Mouse (Mus musculus): ENCODE data around the gene Magea1.
"Not testable (repeated sequence)": the region's sequence is repeated elsewhere in the genome, so short reads cannot be mapped to it uniquely, and the experiment has no call there.

The Magea1 gene

DNA sequence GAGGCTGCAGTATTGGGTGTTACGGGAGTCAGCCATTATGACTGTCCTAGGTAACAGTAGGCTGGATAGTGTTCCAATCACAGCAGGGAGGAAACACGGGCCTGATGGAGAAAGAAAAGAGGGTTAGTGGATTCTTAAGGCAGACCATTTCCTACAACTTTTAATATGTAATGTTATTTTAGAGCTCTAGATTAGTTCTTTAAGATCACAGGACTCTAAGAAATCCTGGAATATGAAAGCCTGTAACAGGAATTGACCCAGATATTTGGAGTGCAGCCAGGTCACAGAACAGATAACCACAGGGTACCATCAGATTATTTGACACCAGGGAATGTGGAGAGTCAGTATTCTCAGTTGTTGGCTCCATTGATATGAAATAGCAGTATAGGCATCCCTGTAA lies at the start of gene Magea1:
Gene Magea1, minus strand, starts transcription at position 101 of the 400 bp plus-strand sequence.
- not testable (repeated sequence) for ATAC-seq (ENCODE audit: insufficient number of reproducible peaks, low FRiP score, low TSS enrichment)

DNA sequence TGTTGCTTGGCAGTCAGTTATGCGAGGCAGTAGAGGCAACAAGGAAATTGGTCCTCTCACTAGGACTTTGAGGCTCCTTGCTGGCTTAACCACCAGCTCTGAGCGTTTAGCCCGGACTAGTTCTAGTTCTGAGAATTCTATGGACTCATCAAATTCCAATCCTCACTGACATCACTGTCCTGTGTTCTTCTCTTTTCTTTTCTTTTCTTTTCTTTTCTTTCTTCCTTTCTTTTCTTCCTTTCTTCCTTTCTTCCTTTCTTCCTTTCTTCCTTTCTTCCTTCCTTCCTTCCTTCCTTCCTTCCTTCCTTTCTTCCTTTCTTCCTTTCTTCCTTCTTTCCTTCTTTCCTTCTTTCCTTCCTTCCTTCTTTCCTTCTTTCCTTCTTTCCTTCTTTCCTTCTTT lies 38.7 kb upstream of the Magea1 start, which contains the start of gene Cldn34b2:
Gene Cldn34b2, minus strand, starts transcription at position 101 of the 400 bp plus-strand sequence.
- ATAC-seq (ENCODE audit: insufficient number of reproducible peaks, low FRiP score, low TSS enrichment), result not testable (repeated sequence)

DNA sequence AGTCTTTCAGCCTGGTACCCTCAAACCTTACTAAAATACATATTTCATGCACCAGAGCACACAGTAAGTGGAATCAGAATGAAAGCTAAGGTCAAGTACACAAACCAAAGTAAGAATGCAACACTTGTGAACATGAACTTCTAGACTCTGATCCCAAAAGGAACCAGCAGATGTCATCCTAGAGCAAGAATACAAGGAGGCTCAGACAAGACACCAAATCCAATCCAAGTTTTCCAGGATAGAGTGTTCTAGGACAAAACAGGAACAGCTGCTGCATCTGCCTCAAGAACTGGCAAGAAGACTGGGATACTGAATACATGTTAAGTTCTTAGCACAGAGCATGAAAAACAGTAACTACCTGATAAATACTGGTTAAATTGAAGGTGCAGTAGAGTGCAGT lies 8.4 kb upstream of the Magea1 start:
- no peak for ATAC-seq (ENCODE audit: insufficient number of reproducible peaks, low FRiP score, low TSS enrichment)

DNA sequence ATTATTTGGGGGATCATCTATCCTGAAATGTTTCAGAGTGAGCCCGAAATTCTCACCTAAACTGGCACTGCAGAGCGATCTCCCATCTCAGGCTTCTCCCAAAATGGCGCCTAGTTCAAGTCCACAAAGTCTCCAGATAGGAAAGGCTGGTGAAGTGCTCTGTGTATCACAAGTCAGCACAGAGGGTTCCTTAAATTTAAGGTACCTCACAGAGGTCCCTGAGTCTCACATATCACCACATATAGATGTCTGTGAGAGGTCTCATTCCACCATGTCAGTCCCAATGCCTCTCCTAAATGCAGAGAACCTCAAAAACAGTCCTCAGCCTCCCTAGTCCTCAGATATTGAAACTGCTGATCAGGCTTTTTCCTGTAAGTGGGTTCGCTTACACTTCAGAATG lies 4.0 kb upstream of the Magea1 start, which contains the start of gene Magea2:
Gene Magea2, minus strand, starts transcription at position 101 of the 400 bp plus-strand sequence.
- ATAC-seq (ENCODE audit: insufficient number of reproducible peaks, low FRiP score, low TSS enrichment), result not testable (repeated sequence)

DNA sequence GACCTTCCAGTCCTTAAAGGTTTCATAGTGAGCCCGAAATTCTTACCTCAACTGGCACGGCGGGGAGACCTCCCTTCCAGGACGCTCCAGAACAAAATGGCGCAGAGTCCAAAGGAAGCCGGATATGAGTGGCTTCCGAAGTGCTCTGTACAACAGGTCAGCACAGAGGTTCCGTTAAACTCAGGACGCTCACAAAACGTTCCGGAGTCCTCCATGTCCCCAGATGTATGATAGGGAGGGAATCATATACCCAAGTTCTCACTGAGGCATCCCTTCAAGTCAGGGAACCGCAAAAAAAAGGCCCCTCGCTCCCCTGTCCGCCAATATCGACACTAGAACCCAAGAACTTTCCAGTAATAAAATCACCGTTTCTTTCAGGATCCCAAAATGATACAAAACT lies 26.5 kb downstream of the Magea1 start, which contains the start of gene Magea5:
Gene Magea5, minus strand, starts transcription at position 101 of the 400 bp plus-strand sequence.
- not testable (repeated sequence) for ATAC-seq (ENCODE audit: insufficient number of reproducible peaks, low FRiP score, low TSS enrichment)
